Mouse (Mus musculus): ENCODE results near the gene Kpna2.

Gene Kpna2

GRCm38 (mm10) chr11:106982351-106982750, 17.0 kb downstream of the Kpna2 start:
- DNase-seq (ENCODE audit: low read depth): no peak

GRCm38 (mm10) chr11:106981787-106982186, 17.6 kb downstream of the Kpna2 start:
- DNase-seq (ENCODE audit: low read depth): no peak

DNA sequence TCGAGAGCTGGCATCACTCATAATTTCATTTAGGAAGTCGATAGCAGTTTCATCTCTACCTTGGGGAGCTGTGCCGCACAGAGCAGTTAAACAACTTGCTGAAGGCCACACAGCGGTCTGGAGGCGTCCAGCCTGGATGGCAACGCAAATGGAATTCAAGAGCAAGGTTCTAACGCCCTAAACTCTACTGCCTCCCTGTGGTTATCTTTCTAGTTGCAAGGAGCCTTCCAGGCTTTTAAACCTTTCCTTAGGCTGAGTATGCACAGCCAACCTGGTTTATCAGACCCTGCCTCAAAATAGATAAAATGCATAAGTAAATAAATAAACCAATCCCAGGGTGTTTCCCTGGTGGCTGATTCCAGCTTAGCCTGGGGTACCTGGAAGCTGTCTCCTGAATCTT, 18.9 kb downstream of the Kpna2 start:
- DNase-seq (ENCODE audit: low read depth): peak; percentile 60

DNA sequence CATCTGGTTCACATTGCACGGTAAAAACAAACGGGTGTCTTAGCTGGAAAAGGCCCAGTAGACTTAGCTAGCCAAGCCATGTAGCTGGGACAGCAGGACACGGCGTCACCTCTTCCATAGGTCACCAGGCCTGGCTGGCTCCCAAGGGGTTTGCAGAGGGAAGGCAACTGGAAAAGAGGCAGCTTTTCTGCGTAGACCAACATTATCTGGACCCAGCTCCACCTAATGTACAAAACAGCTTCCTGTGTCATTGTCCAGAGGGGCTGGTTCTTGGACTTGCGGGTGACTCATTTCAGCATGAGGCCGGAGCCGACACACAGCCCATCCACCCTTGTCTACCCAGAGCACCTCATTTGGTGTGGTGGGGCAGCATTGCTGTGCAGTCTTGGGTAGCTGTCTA, 23.1 kb downstream of the Kpna2 start:
- no peak for DNase-seq (ENCODE audit: low read depth)

GRCm38 (mm10) chr11:106975419-106976177, 23.7 kb downstream of the Kpna2 start:
- no peak for DNase-seq (ENCODE audit: low read depth)

- no peak for DNase-seq (ENCODE audit: low read depth)
Observed at GRCm38 (mm10) chr11:106974440-106974839, 24.9 kb downstream of the Kpna2 start.

- no peak for DNase-seq (ENCODE audit: low read depth)
Observed at GRCm38 (mm10) chr11:106973016-106973415, 26.3 kb downstream of the Kpna2 start.

DNA sequence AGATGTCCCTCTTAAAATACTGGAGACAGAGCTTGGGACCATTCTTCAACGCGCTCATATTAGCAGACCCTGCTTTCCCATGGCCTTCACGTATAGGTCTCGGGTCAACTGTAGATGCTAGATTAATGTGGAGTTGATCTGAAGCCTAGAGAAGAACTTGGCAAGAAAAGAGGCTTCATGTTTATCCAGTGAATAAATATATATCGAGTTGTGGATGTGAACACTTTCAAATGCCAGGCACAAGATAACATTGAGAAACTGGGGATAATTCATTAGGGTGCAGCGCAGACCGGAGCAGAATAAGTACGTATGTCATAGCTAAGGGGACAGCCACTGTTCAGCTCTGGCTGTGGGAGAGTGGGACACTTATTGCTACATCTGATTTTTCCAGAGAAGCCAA, 29.5 kb downstream of the Kpna2 start:
- DNase-seq (ENCODE audit: low read depth): no peak

DNA sequence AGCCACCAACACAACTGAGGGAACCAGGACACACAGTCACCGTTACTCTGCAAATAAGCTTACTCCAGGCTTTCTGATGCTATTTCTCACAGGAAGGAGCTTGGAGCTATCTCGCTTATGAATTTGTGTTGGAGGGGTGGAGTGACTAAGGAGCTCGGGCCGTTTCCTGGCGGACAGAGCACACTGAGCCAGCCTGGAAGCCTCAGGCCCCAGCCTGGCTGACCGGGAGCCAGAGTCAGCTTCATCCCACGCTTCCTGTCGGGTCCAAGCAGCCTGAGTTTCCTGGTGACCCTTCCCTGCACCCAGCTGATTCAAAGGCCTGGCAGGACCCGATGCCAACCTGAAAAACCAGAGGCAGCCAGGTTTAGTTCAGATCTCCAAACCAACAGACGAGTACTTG, 31.7 kb downstream of the Kpna2 start:
- DNase-seq (ENCODE audit: low read depth): no peak

GRCm38 (mm10) chr11:106965881-106966280, 33.5 kb downstream of the Kpna2 start:
- DNase-seq (ENCODE audit: low read depth): no peak

- no peak for DNase-seq (ENCODE audit: low read depth)
Observed at GRCm38 (mm10) chr11:106962310-106962709, 37.0 kb downstream of the Kpna2 start.

GRCm38 (mm10) chr11:106961471-106962081, 37.8 kb downstream of the Kpna2 start:
- no peak for DNase-seq (ENCODE audit: low read depth)

- DNase-seq (ENCODE audit: low read depth): no peak
Observed at GRCm38 (mm10) chr11:106959121-106959520, 40.2 kb downstream of the Kpna2 start.

GRCm38 (mm10) chr11:106958407-106959071, 40.8 kb downstream of the Kpna2 start:
- no peak for DNase-seq (ENCODE audit: low read depth)

GRCm38 (mm10) chr11:106957271-106957980, 41.9 kb downstream of the Kpna2 start:
- DNase-seq (ENCODE audit: low read depth): no peak

GRCm38 (mm10) chr11:106954566-106954965, 44.8 kb downstream of the Kpna2 start:
- DNase-seq (ENCODE audit: low read depth): no peak

DNA sequence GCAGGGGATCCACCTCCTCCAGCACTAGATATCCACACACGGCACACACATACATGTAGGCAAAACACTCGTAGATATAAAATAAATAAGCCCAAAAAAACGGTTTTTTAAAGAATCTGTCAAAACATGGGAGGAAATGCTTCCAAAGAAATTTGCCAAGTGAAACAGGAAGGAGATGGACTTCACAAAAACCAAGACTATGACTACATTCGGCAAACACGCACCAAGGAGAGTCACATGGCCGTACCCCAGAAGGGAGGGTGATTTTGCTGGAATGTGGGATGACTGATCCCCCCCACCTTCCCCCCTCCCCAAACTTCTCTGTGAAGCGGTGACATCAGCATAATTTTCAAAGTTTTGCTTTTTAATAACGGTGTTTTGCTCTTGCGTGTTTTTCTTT, 45.2 kb downstream of the Kpna2 start:
- DNase-seq (ENCODE audit: low read depth): no peak

Data from c-Kit-positive CD71-positive TER-119-negative erythroid progenitor cells, embryonic 14.5 days (primary cell).